Mouse (Mus musculus) naive thymus-derived CD4-positive, alpha-beta T cell, adult 5 months (primary cell): Measurements from ENCODE around the gene Psma1. TPM values are rescaled to one million over a fixed set of nuclear protein-coding genes. Genes with fewer than 3 reads are reported as not detected.

Experiments
- polyA plus RNA-seq: library from polyadenylated mRNA; unstranded; fragments of 100-300 nt; shearing (Covaris generic); gene quantifications from one replicate; pipeline ENCODE4 v1.2.1, GENCODE M21; 2017

Psma1 gene
- 224 TPM for polyA plus RNA-seq

GRCm38 (mm10) chr7:114276005-114276752, at the start of gene Psma1:
Gene Psma1, minus strand, starts transcription at chr7:114276118.

GRCm38 (mm10) chr7:114253885-114254833, 21.8 kb downstream of the Psma1 start, which contains the start of gene Copb1:
Gene Copb1, minus strand, starts transcription at chr7:114254711.

Other genes with a start within 250 kb of the Psma1 start
- 142 TPM for gene Rras2, start 158.3 kb downstream of the Psma1 start, polyA plus RNA-seq
- 155 TPM for gene Copb1, start 21.4 kb downstream of the Psma1 start, polyA plus RNA-seq
- 129 TPM for gene Pde3b, start 139.2 kb upstream of the Psma1 start, polyA plus RNA-seq